Mouse (Mus musculus): ENCODE results near the gene Efnb2.

Gene Efnb2

DNA sequence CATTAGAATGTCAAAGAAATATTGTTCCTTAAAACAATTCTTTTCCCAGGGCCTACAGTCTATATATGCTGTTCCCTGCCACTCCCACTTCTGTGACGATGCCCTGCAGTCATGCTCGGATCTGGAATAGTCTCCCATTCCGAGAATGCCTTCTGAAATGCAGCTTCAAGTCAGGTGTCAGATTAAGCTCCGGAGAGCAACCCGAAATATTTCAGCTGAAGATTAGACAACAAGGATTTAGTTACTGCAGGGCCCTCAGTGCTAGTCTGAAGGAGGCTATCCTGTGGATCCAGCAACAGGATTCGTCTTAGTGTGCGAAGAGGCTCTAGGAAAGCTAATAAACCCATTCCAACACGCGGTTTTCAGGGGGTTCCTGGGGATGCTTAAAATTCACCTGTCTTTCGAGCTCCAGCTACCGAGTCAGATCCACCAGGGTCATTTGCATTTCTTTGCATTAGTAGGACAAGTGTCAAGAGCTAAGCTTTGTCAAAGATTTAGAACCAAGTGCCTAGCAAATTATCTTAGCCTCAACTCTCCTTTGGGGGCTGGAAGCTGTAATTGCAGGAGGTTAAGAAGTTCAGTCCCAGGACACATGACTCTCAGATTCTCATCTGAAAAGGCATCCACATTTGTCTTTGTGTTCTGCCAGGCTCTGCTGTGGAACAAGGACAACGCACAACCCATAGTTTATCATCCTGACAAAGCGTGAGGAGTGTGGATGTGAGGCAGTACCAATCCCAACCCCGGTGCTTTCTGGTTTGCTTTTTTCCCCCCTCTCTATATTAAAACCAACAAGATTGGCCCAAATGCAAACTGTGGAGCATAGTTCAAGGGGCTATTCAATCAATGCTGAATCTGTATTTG lies 4.2 kb downstream of the Efnb2 start:
- DNase-seq (ENCODE audit: low read depth, low spot score), result no peak

DNA sequence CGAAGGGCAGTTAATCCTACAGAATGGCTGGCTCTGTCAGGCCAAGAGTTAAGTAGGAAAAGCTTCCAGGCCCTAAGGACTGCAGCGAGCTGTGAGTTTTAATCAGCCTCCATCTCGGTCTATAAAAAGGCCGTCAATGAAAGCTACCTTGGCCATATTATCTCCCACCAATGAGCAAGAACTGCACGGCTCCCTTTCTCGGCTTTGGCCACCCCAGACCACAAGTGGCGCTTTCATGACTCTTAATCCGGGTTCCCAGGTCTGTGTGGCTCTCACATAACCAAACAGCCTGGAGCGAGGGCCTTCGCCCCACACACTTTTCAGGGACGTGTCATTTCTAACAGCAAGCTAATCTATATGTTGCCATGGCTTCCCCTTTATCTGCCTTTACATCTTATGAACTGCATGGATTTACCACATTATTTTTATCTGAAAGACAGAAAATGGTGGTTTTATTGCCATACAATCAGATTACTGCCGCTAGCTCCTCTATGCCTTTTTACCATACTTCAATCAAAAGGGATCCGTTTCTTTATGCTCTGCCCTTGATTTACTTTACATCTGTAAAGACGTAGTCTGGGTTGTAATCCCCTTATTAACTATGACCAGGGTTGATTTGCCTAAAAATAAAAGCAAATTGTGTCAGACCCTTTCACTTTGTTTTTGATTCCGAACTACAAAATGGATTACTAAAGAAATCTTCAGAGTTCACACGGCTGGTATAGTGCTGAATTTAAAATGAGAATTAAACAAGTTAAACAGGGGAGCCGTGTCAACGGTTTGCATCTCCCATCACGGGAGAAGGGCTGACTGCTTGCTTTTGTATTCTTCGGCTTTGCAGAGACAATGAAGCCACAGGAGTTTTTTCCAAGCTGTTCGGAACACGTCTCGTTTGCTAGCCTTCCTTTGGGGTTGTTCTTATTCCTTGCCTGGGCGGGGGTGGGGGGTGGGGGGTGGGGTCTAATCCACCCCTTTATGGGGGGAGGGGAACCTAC lies 5.4 kb downstream of the Efnb2 start:
- no peak for DNase-seq (ENCODE audit: low read depth, low spot score)

GRCm38 (mm10) chr8:8653906-8654489 lies 7.0 kb downstream of the Efnb2 start:
- DNase-seq (ENCODE audit: low read depth, low spot score), result no peak

GRCm38 (mm10) chr8:8653343-8653742 lies 7.7 kb downstream of the Efnb2 start:
- DNase-seq (ENCODE audit: low read depth, low spot score), result no peak

- no peak for DNase-seq (ENCODE audit: low read depth, low spot score)
Measured at GRCm38 (mm10) chr8:8652388-8652787, 8.7 kb downstream of the Efnb2 start.

- DNase-seq (ENCODE audit: low read depth, low spot score), result no peak
Measured at GRCm38 (mm10) chr8:8649944-8650343, 11.1 kb downstream of the Efnb2 start.

GRCm38 (mm10) chr8:8649536-8649935 lies 11.5 kb downstream of the Efnb2 start:
- no peak for DNase-seq (ENCODE audit: low read depth, low spot score)

GRCm38 (mm10) chr8:8648686-8649085 lies 12.4 kb downstream of the Efnb2 start:
- no peak for DNase-seq (ENCODE audit: low read depth, low spot score)

DNA sequence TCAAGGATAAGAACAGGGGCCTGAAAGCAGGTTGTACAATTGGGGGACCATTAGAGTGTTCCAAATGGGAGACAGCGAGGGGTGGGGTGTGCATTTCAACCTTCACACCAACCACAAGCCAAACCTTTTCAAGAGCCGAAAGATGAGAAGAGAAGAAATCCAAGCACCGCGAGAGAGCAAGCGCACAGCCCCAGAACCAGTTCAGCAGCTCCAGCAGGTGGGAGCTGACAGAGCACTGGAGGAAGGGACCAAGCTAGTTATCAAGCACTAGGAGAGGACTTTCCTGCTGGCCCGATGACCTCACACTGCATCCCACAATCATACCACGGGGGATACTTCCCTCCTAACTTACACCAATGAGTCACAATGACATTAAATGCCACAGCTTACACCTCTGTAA lies 13.2 kb downstream of the Efnb2 start:
- no peak for DNase-seq (ENCODE audit: low read depth, low spot score)

DNA sequence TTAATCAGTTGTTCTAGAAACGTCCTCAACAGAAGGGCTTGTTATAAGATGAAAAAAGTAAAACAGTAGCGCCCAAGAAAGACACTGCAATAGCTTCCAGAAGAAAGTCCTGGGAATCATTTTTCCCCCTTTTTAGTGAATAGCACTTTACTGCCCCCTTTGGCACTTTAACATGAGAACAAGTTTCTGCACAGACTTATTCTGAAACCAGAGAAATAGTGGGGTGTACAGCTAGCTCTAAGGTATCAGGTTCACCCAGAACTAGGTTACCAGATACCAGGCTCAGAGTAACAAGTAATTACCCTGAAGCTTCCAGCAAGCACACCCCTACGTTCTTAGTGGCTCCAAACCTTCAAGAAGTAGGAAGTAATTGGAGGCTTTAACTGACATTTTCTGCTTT lies 13.7 kb downstream of the Efnb2 start:
- no peak for DNase-seq (ENCODE audit: low read depth, low spot score)

- DNase-seq (ENCODE audit: low read depth, low spot score), result no peak
Measured at GRCm38 (mm10) chr8:8644160-8644915, 16.7 kb downstream of the Efnb2 start.

GRCm38 (mm10) chr8:8640264-8640588 lies 20.8 kb downstream of the Efnb2 start:
- DNase-seq (ENCODE audit: low read depth, low spot score), result no peak

GRCm38 (mm10) chr8:8639569-8640263 lies 21.3 kb downstream of the Efnb2 start:
- no peak for DNase-seq (ENCODE audit: low read depth, low spot score)

- DNase-seq (ENCODE audit: low read depth, low spot score), result no peak
Measured at GRCm38 (mm10) chr8:8631394-8631793, 29.6 kb downstream of the Efnb2 start.

- DNase-seq (ENCODE audit: low read depth, low spot score), result no peak
Measured at GRCm38 (mm10) chr8:8624017-8624416, 37.0 kb downstream of the Efnb2 start.

DNA sequence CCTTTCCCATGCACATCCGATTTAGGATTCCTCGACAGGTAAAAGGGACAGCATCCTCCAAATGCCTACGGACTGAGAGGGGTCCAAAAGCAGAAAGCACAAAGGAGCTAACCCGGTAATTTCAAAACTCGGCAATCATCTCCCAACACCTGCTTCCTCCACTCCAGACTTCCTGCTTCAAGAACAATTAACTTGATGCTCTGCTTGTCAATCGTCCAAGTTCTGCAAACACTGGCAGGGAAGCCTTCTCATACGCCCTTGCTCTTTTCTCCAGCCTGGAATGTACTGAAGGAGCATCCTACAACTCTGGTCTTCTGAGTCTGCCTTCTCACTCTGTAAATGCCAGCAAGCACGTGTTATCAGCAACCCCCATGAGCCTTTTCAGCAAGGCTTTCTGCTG lies 37.6 kb downstream of the Efnb2 start:
- DNase-seq (ENCODE audit: low read depth, low spot score), result no peak

DNA sequence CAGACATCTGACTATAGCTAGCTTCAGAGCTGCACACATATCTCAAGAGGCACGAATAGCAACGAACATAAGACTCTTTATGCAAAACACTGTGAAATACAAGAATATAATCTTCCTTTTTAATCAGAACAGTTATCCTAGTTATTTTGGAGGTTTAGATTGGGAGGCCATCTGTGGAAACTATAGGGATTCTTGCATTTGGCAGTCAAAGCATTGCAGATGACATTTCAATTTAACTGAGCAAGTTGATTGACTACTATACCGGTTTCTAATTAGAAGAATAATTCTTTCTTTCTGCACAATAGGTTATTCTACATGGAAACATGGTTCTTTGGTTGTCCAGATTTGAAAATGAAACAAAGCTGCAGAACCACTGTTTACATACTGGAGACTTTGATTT lies 38.6 kb downstream of the Efnb2 start:
- no peak for DNase-seq (ENCODE audit: low read depth, low spot score)

DNA sequence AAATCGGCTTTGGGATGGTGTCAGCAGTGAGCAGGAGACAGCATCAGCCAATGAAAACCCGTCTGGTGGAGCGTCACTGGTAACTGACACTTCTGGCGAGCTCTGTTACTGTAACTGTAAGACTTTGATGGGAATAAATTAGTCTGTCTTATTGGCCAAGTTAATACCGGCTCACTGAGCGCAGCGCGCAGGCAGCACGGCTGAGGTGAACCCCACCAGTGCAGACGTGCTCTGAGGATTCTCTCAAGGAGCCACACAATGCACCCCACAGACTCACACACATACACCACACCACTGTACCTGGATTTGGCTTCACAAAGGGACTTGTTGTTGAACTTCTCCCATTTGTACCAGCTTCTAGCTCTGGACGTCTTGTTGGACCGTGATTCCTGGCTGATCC lies 39.0 kb downstream of the Efnb2 start:
- DNase-seq (ENCODE audit: low read depth, low spot score), result no peak

GRCm38 (mm10) chr8:8621236-8621917 lies 39.7 kb downstream of the Efnb2 start:
- no peak for DNase-seq (ENCODE audit: low read depth, low spot score)

- no peak for DNase-seq (ENCODE audit: low read depth, low spot score)
Measured at GRCm38 (mm10) chr8:8620536-8620935, 40.5 kb downstream of the Efnb2 start.

All from CD4-positive, CD25-positive, alpha-beta regulatory T cell, adult 2 months (primary cell).